Mouse (Mus musculus): ENCODE data around the gene Kif13a. TPM values are rescaled to one million over a fixed set of nuclear protein-coding genes. Genes with fewer than 3 reads are reported as not detected.

Kif13a gene
- polyA plus RNA-seq, 1 experiment = 0.01 TPM

DNA sequence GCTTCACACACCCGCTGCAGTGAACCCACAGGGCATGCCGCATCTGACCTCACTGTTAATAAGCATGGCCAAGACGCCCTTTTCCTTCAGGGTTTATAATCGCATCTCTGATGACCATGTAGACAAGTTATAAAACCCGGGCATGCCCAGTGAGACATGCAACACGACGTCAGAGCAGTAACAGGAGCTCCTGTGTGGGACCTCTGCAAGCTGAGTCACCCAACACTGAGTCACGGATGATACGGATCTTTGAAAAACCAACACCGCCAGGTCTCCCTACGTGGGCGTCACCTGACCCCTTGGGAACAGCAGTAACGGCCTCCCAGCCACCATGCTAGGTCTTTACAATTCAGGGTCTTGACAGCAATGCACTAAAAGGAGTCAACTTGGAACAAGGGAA lies 89.0 kb downstream of the Kif13a start:
- H3K36me3 ChIP-seq (ENCODE audit: control insufficient read depth) = no peaks in the 10 kb centered on the region
- H3K4me1 ChIP-seq (ENCODE audit: control insufficient read depth) = no peaks in the 10 kb centered on the region
- H3K27me3 ChIP-seq (ENCODE audit: control insufficient read depth) = no peaks in the 10 kb centered on the region
- H3K4me3 ChIP-seq (replicated peaks) = no peak overlapping the region
- no peaks in the 10 kb centered on the region for H3K9me3 ChIP-seq (ENCODE audit: control insufficient read depth, low read length)
- TF ChIP-seq TAL1 (IDR thresholded peaks at IDR 0.05; ENCODE audit: low read length) = no peak
- TF ChIP-seq GATA1 (IDR thresholded peaks at IDR 0.05; ENCODE audit: low read length) = no peak

DNA sequence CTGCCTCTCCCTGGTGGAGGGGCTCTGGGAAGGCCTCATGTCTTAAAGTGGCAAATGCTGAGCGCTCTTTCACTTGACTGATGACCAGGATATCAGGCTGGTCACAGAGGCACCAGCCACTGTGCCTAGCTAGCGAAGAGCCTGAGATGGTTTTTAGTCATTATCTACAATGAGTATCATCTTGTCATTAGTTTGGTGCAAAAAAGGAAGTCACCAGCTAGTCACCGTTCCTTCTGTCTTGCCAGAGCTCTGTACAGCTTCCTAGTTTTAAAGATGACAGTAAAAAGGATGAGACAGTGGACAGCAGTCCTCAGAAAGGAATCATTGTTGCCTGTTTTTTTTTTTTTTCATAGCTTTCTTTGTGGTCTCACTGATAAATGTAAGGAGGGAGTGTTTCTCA lies 90.4 kb downstream of the Kif13a start:
- H3K27me3 ChIP-seq (ENCODE audit: control insufficient read depth) = no peaks in the 10 kb centered on the region
- TF ChIP-seq TAL1 (IDR thresholded peaks at IDR 0.05; ENCODE audit: low read length) (no peak), GATA1 (IDR thresholded peaks at IDR 0.05; ENCODE audit: low read length) (no peak)
- no peaks in the 10 kb centered on the region for H3K4me1 ChIP-seq (ENCODE audit: control insufficient read depth)
- no peak overlapping the region for H3K4me3 ChIP-seq (replicated peaks)
- H3K9me3 ChIP-seq (ENCODE audit: control insufficient read depth, low read length) = peaks cover 3% of the 10 kb centered on the region; the same call in 1 of the 2 replicates
- no peaks in the 10 kb centered on the region for H3K36me3 ChIP-seq (ENCODE audit: control insufficient read depth)

DNA sequence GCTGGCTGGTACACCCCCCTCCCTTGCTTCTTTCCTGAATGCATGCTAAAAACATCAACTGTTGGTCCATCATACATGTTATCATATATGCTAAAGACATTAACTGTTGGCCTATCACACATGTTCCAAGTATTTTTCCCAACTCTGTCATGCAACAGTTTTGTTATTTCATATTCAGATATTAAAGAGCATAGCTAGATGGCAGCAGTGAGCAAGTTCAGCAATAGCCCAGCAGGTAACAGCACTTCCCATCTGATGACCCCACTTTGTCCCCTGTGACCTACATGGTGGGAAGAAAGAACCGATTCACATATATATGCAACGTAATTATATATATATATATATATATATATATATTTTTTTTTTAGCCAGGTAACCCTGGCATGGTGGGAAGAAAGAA lies 91.1 kb downstream of the Kif13a start:
- no peak for TF ChIP-seq TAL1 (IDR thresholded peaks at IDR 0.05; ENCODE audit: low read length)
- TF ChIP-seq GATA1 (IDR thresholded peaks at IDR 0.05; ENCODE audit: low read length) = no peak
- Histone ChIP-seq H3K27me3 (ENCODE audit: control insufficient read depth) (no peaks in the 10 kb centered on the region), H3K36me3 (ENCODE audit: control insufficient read depth) (no peaks in the 10 kb centered on the region), H3K4me3 (replicated peaks) (no peak overlapping the region), H3K4me1 (ENCODE audit: control insufficient read depth) (no peaks in the 10 kb centered on the region), H3K9me3 (ENCODE audit: control insufficient read depth, low read length) (peaks cover 3% of the 10 kb centered on the region; the same call in 1 of the 2 replicates)

DNA sequence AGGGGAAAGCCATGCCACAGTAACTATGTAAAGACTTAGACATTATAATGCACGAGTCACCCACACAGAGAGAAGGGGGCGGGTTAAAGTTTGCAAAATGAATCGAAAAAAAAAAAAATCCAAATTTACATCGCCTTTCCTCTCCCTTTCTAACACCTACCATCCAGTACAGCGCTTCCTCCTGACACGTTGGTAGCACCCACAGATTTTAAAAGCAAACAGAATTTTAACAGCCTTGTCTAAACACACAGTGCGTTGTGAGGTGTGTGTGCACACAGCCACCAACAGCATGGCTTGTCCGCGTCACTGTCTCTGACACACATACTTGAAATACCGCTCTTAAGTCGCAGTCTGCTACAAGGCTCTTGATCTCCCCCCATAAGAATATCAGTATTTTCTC lies 94.3 kb downstream of the Kif13a start:
- Histone ChIP-seq H3K9me3 (ENCODE audit: control insufficient read depth, low read length) (peaks cover 15% of the 10 kb centered on the region), H3K27me3 (ENCODE audit: control insufficient read depth) (no peaks in the 10 kb centered on the region), H3K36me3 (ENCODE audit: control insufficient read depth) (peaks cover 9% of the 10 kb centered on the region), H3K4me3 (replicated peaks) (no peak overlapping the region), H3K4me1 (ENCODE audit: control insufficient read depth) (no peaks in the 10 kb centered on the region)
- TF ChIP-seq GATA1 (IDR thresholded peaks at IDR 0.05; ENCODE audit: low read length) (no peak), TAL1 (IDR thresholded peaks at IDR 0.05; ENCODE audit: low read length) (no peak)

DNA sequence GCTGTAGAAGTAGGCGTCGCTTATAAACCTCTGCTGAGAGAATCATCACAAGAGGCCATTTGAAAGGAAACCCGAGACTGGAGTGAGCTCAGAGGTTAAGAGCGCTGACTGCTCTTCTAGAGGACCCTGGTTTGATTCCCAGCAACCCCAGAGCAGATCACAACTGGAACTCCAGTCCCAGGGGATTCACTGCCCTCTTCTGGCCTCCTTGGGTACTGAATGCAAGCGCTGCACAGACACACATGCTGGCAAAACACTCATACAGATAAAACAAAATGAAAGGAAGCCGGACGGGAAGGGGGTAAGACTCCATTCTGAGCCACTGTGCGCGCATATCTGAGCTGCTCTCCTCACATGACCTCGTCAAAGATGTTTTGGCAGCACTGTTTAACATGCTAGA lies 94.9 kb downstream of the Kif13a start:
- no peaks in the 10 kb centered on the region for H3K27me3 ChIP-seq (ENCODE audit: control insufficient read depth)
- peaks cover 15% of the 10 kb centered on the region for H3K9me3 ChIP-seq (ENCODE audit: control insufficient read depth, low read length)
- H3K36me3 ChIP-seq (ENCODE audit: control insufficient read depth) = peaks cover 9% of the 10 kb centered on the region
- TF ChIP-seq TAL1 (IDR thresholded peaks at IDR 0.05; ENCODE audit: low read length) (no peak), GATA1 (IDR thresholded peaks at IDR 0.05; ENCODE audit: low read length) (no peak)
- H3K4me1 ChIP-seq (ENCODE audit: control insufficient read depth) = no peaks in the 10 kb centered on the region
- no peak overlapping the region for H3K4me3 ChIP-seq (replicated peaks)

DNA sequence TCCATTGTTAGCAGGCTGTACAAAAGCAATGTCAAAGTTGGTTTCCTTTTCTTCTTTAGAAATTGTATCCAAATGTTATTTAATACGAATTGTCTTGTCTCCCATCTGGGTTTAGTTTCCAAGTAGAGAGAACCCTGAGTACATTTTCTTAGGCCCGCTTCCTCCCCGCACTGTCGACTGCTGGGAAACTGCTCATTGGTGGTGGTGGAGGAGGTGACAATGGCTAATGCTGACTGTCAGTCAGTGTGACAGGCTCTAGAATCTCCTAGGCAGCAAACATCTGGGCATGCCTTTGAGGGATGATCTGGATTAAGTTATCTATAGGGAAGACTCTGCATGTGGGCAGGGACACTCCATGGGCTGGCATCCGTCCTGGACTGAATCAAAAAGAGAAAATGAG lies 96.1 kb downstream of the Kif13a start:
- Histone ChIP-seq H3K27me3 (ENCODE audit: control insufficient read depth) (no peaks in the 10 kb centered on the region), H3K4me1 (ENCODE audit: control insufficient read depth) (no peaks in the 10 kb centered on the region), H3K9me3 (ENCODE audit: control insufficient read depth, low read length) (peaks cover 15% of the 10 kb centered on the region), H3K36me3 (ENCODE audit: control insufficient read depth) (peaks cover 9% of the 10 kb centered on the region), H3K4me3 (replicated peaks) (no peak overlapping the region)
- TF ChIP-seq GATA1 (IDR thresholded peaks at IDR 0.05; ENCODE audit: low read length) = no peak
- no peak for TF ChIP-seq TAL1 (IDR thresholded peaks at IDR 0.05; ENCODE audit: low read length)

DNA sequence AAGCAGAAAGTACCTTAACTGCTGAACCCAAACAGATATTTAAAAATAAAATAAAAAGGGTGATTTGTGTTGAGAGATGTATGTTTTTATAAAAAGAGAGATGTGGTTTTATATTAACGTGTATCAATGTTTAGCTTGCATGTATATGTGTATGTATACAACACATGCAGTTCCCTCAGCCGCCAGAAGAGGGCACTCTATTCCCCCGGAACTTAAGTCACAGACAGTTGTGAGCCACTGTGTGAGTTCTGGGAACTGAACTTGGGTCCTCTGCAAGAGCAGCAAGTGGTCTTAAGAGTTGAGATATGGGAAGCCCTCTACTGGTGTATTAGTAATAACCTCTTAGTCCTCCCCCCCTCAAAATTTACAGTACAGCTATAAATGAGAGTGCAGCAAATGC lies 96.7 kb downstream of the Kif13a start:
- Histone ChIP-seq H3K4me1 (ENCODE audit: control insufficient read depth) (no peaks in the 10 kb centered on the region), H3K27me3 (ENCODE audit: control insufficient read depth) (no peaks in the 10 kb centered on the region), H3K4me3 (replicated peaks) (no peak overlapping the region), H3K36me3 (ENCODE audit: control insufficient read depth) (peaks cover 9% of the 10 kb centered on the region), H3K9me3 (ENCODE audit: control insufficient read depth, low read length) (peaks cover 15% of the 10 kb centered on the region)
- TF ChIP-seq GATA1 (IDR thresholded peaks at IDR 0.05; ENCODE audit: low read length) (no peak), TAL1 (IDR thresholded peaks at IDR 0.05; ENCODE audit: low read length) (no peak)

DNA sequence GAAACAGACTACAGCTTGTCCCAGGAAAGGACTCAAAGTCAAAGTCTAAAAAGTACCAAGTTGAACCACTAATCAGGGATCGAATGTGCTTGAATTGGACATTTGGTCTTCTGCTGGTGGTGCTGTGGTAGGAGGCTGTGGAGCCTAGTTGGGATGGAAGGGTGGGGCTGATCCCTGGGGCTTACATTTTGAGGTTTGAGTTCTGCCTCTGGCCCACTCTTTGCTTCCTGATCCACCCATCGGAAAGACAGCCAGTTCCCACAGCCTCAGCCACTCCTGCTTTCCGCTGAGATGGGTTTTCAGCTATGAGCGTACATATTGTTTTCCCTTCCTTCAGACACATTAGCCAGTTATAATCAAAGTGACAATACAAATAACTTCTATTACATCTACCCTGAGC lies 106.4 kb downstream of the Kif13a start:
- no peak overlapping the region for H3K4me3 ChIP-seq (replicated peaks)
- TF ChIP-seq GATA1 (IDR thresholded peaks at IDR 0.05; ENCODE audit: low read length) (no peak), TAL1 (IDR thresholded peaks at IDR 0.05; ENCODE audit: low read length) (no peak)
- peaks cover 10% of the 10 kb centered on the region for H3K36me3 ChIP-seq (ENCODE audit: control insufficient read depth)
- no peaks in the 10 kb centered on the region; the same call in 1 of the 2 replicates for H3K9me3 ChIP-seq (ENCODE audit: control insufficient read depth, low read length)
- H3K4me1 ChIP-seq (ENCODE audit: control insufficient read depth) = peaks cover 3% of the 10 kb centered on the region
- no peaks in the 10 kb centered on the region for H3K27me3 ChIP-seq (ENCODE audit: control insufficient read depth)

DNA sequence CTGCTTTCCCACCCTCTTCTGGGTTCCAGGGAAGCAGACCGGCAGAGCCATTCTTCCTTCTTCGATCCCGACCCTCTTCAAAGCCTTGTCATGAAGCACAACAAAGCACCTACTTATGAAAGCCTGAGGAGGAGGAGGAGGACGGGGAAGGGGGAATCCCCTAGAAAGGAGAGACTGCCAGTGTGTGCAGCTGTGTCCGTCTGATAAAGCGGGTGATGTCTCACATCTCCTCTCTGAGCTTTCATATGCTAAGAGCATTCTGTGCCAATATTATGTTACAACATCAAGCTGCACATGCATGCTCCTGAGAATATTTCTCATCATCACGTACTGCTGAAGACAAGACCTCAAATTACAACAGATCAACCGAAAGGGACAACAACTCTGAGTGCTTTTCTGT lies 107.5 kb downstream of the Kif13a start:
- H3K36me3 ChIP-seq (ENCODE audit: control insufficient read depth) = peaks cover 10% of the 10 kb centered on the region
- no peak for TF ChIP-seq GATA1 (IDR thresholded peaks at IDR 0.05; ENCODE audit: low read length)
- TF ChIP-seq TAL1 (IDR thresholded peaks at IDR 0.05; ENCODE audit: low read length) = no peak

DNA sequence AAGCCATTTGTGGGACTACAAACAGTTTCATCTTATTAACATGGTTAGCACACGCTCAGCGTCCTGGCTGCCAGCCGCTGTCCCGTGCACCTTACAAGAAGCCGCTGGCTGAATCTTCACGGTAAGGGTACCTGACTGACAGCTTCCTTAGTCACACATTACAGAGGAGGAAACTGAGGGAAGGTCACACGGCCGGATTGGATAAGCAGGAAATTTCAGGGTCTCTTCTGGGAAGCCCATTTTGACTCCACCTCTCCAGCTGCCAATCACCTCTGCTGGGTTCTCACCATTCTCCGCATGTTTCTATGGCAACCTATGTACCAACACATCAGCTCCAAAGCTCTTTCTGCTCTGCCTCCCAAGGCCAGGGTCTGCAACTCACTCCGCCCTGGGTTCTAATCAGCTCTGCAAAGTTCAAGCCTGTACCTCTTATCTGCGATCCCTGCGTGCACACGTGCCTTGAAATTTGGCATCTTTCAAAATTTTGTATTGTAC lies 109.9 kb downstream of the Kif13a start:
- Histone ChIP-seq H3K36me3 (ENCODE audit: control insufficient read depth) (peaks cover 6% of the 10 kb centered on the region; the same call in 1 of the 2 replicates), H3K4me1 (ENCODE audit: control insufficient read depth) (peaks cover 3% of the 10 kb centered on the region), H3K27me3 (ENCODE audit: control insufficient read depth) (no peaks in the 10 kb centered on the region), H3K9me3 (ENCODE audit: control insufficient read depth, low read length) (no peaks in the 10 kb centered on the region), H3K4me3 (replicated peaks) (no peak overlapping the region)
- no peak for TF ChIP-seq TAL1 (IDR thresholded peaks at IDR 0.05; ENCODE audit: low read length)
- no peak for TF ChIP-seq GATA1 (IDR thresholded peaks at IDR 0.05; ENCODE audit: low read length)

More for the DNA sequence above, 107.5 kb downstream of the Kif13a start:
- peaks cover 3% of the 10 kb centered on the region for H3K4me1 ChIP-seq (ENCODE audit: control insufficient read depth)
- H3K27me3 ChIP-seq (ENCODE audit: control insufficient read depth) = no peaks in the 10 kb centered on the region
- no peak overlapping the region for H3K4me3 ChIP-seq (replicated peaks)
- H3K9me3 ChIP-seq (ENCODE audit: control insufficient read depth, low read length) = no peaks in the 10 kb centered on the region; the same call in 1 of the 2 replicates
